ENCODE assay signal across 14 mouse cellular contexts in genomic region chr6:136611351-136612215, GRCm38 (mm10). TPM values are rescaled to one million over a fixed set of nuclear protein-coding genes. Genes with fewer than 3 reads are reported as not detected.
DNase-seq lines count a peak whose midpoint lies in the region; ATAC-seq and TF ChIP-seq lines count a peak whose summit lies in the region.
"Had no signal": no experiment of that assay in that cellular context is flagged by ENCODE, and none has a peak within 500 bp of the region (broad histone marks: within the 10 kb centered on the region; RNA-seq: fewer than 3 reads in every experiment).

No protein-coding gene starts in this region.

- ATAC-seq in heart, embryonic 11.5 days (replicated peaks; ENCODE audit: insufficient number of reproducible peaks, low FRiP score, low TSS enrichment) = 0 out of 2 replicates have a peak, but pooled peaks have one; percentile 23
- ATAC-seq in liver, postnatal 0 days = peak; percentile 36; the same call in 1 of the 2 replicates
- no peak for ATAC-seq in liver, embryonic 11.5 days (replicated peaks; ENCODE audit: low FRiP score)
- no peak for ATAC-seq in granulocyte monocyte progenitor cell, adult 5-6 weeks (replicated peaks; ENCODE audit: poor library complexity, severe bottlenecking)
- ATAC-seq in midbrain, postnatal 0 days (ENCODE audit: low FRiP score) = no peak

- 94% methylated on average over 17 of the region's 17 CpGs for WGBS in heart, embryonic 11.5 days (ENCODE audit: insufficient replicate concordance)
- 96% methylated on average over 17 of the region's 17 CpGs for WGBS in heart, embryonic 10.5 days
- WGBS in liver, postnatal 0 days (ENCODE audit: insufficient replicate concordance) = 95% methylated on average over 17 of the region's 17 CpGs
- WGBS in liver, embryonic 11.5 days = 96% methylated on average over 17 of the region's 17 CpGs
- WGBS in midbrain, postnatal 0 days = 97% methylated on average over 17 of the region's 17 CpGs

- no peak overlapping the region for H3K27ac ChIP-seq in heart, embryonic 11.5 days (ENCODE audit: low read depth, low read length)
- H3K27ac ChIP-seq in heart, embryonic 10.5 days = no peak overlapping the region
- H3K27ac ChIP-seq in liver, postnatal 0 days (ENCODE audit: low read depth) = no peak overlapping the region
- H3K27ac ChIP-seq in liver, embryonic 11.5 days (ENCODE audit: low read depth, low read length) = no peak overlapping the region
- no peak overlapping the region for H3K27ac ChIP-seq in midbrain, postnatal 0 days (ENCODE audit: low read depth, low read length)
- H3K27ac ChIP-seq: embryonic facial prominence, embryonic 15.5 days; heart, embryonic 13.5 days; limb, embryonic 15.5 days had no signal

- no peak overlapping the region for H3K4me3 ChIP-seq in heart, embryonic 11.5 days (ENCODE audit: low read depth, low read length)
- H3K4me3 ChIP-seq in heart, embryonic 10.5 days = no peak overlapping the region
- H3K4me3 ChIP-seq in liver, postnatal 0 days (ENCODE audit: low read depth, low read length) = no peak overlapping the region
- H3K4me3 ChIP-seq in liver, embryonic 11.5 days (ENCODE audit: low read depth, low read length) = no peak overlapping the region
- H3K4me3 ChIP-seq in midbrain, postnatal 0 days (ENCODE audit: low read depth, low read length) = no peak overlapping the region
- H3K4me3 ChIP-seq: embryonic facial prominence, embryonic 15.5 days; heart, embryonic 13.5 days; limb, embryonic 15.5 days had no signal

- TF ChIP-seq EP300 in liver, postnatal 0 days (IDR thresholded peaks at IDR 0.05; ENCODE audit: low read depth) = no peak

- no peak for TF ChIP-seq CTCF in liver, postnatal 0 days (IDR thresholded peaks at IDR 0.05; ENCODE audit: low read depth)
- no peak for TF ChIP-seq CTCF in midbrain, postnatal 0 days (IDR thresholded peaks at IDR 0.05)

- H3K4me2 ChIP-seq in heart, embryonic 11.5 days = no peak overlapping the region
- H3K4me2 ChIP-seq in liver, postnatal 0 days (ENCODE audit: low read depth, low read length) = no peak overlapping the region
- no peak overlapping the region for H3K4me2 ChIP-seq in liver, embryonic 11.5 days
- H3K4me2 ChIP-seq in midbrain, postnatal 0 days (ENCODE audit: low read depth, low read length, poor library complexity, severe bottlenecking) = no peak overlapping the region
- H3K4me2 ChIP-seq: embryonic facial prominence, embryonic 15.5 days; heart, embryonic 13.5 days; limb, embryonic 15.5 days had no signal

- no peak overlapping the region for H3K9ac ChIP-seq in heart, embryonic 11.5 days (ENCODE audit: low read depth, low read length)
- H3K9ac ChIP-seq in liver, postnatal 0 days (replicated peaks) = no peak overlapping the region
- no peak overlapping the region for H3K9ac ChIP-seq in liver, embryonic 11.5 days (ENCODE audit: low read depth, low read length)
- H3K9ac ChIP-seq in midbrain, postnatal 0 days (replicated peaks; ENCODE audit: low read length, poor library complexity, severe bottlenecking) = no peak overlapping the region
- H3K9ac ChIP-seq: embryonic facial prominence, embryonic 15.5 days; heart, embryonic 13.5 days; limb, embryonic 15.5 days had no signal

- peaks cover 26% of the 10 kb centered on the region for H3K36me3 ChIP-seq in heart, embryonic 11.5 days (ENCODE audit: control insufficient read depth, insufficient read depth, low read length)
- H3K36me3 ChIP-seq in heart, embryonic 10.5 days = peaks cover 49% of the 10 kb centered on the region
- peaks cover 37% of the 10 kb centered on the region for H3K36me3 ChIP-seq in liver, postnatal 0 days (replicated peaks; ENCODE audit: insufficient read depth, low read length)
- peaks cover 19% of the 10 kb centered on the region for H3K36me3 ChIP-seq in liver, embryonic 11.5 days (ENCODE audit: control insufficient read depth, insufficient read depth, low read length)
- H3K36me3 ChIP-seq in midbrain, postnatal 0 days (ENCODE audit: insufficient read depth, low read length) = peaks cover 17% of the 10 kb centered on the region

- no peaks in the 10 kb centered on the region; the same call in none of the 2 replicates for H3K9me3 ChIP-seq in heart, embryonic 11.5 days (replicated peaks; ENCODE audit: control insufficient read depth, low read length)
- no peaks in the 10 kb centered on the region for H3K9me3 ChIP-seq in heart, embryonic 10.5 days
- no peaks in the 10 kb centered on the region for H3K9me3 ChIP-seq in liver, postnatal 0 days (ENCODE audit: low read length)
- no peaks in the 10 kb centered on the region for H3K9me3 ChIP-seq in liver, embryonic 11.5 days (ENCODE audit: control insufficient read depth, low read length)
- H3K9me3 ChIP-seq in midbrain, postnatal 0 days (ENCODE audit: low read length) = no peaks in the 10 kb centered on the region
- H3K9me3 ChIP-seq: embryonic facial prominence, embryonic 15.5 days; limb, embryonic 15.5 days had no signal

- no peaks in the 10 kb centered on the region for H3K27me3 ChIP-seq in heart, embryonic 11.5 days (ENCODE audit: control insufficient read depth, insufficient read depth, low read length)
- no peaks in the 10 kb centered on the region for H3K27me3 ChIP-seq in heart, embryonic 10.5 days (ENCODE audit: insufficient read depth, poor library complexity, severe bottlenecking)
- H3K27me3 ChIP-seq in liver, postnatal 0 days (ENCODE audit: insufficient read depth, low read length) = no peaks in the 10 kb centered on the region
- H3K27me3 ChIP-seq in liver, embryonic 11.5 days (replicated peaks; ENCODE audit: control insufficient read depth, insufficient read depth, low read length) = no peaks in the 10 kb centered on the region
- H3K27me3 ChIP-seq in midbrain, postnatal 0 days (ENCODE audit: insufficient read depth, low read length) = no peaks in the 10 kb centered on the region
- H3K27me3 ChIP-seq: embryonic facial prominence, embryonic 15.5 days; heart, embryonic 13.5 days; limb, embryonic 15.5 days had no signal

- no peaks in the 10 kb centered on the region for H3K4me1 ChIP-seq in heart, embryonic 11.5 days (ENCODE audit: control insufficient read depth, insufficient read depth, low read length)
- no peaks in the 10 kb centered on the region for H3K4me1 ChIP-seq in heart, embryonic 10.5 days
- no peaks in the 10 kb centered on the region for H3K4me1 ChIP-seq in liver, postnatal 0 days (ENCODE audit: insufficient read depth)
- no peaks in the 10 kb centered on the region for H3K4me1 ChIP-seq in liver, embryonic 11.5 days (replicated peaks; ENCODE audit: control insufficient read depth, insufficient read depth, low read length)
- no peaks in the 10 kb centered on the region for H3K4me1 ChIP-seq in midbrain, postnatal 0 days (ENCODE audit: insufficient read depth, low read length)
- H3K4me1 ChIP-seq: embryonic facial prominence, embryonic 15.5 days; heart, embryonic 13.5 days; limb, embryonic 15.5 days had no signal

- DNase-seq in heart, embryonic 10.5 days (ENCODE audit: low spot score) = no peak
- no peak for DNase-seq in liver, postnatal 0 days
- DNase-seq in liver, embryonic 11.5 days (ENCODE audit: low spot score) = no peak
- peak; percentile 78 for DNase-seq in adrenal gland, postnatal 14 days
- peak; percentile 53 to 66 for DNase-seq in cerebellum, postnatal 36 days
- DNase-seq in midbrain, postnatal 0 days (ENCODE audit: low spot score) = no peak
- DNase-seq: kidney, adult 11 months; lung, postnatal 14 days; midbrain, embryonic 14.5 days had no signal

RNA-seq across cellular contexts. Expression of gene Plbd1, which starts 50.1 kb away (rescaled TPM):
- 5.3 and 5.4 TPM in 2 replicates for polyA plus RNA-seq in heart, embryonic 11.5 days (2014; fragmentation: Nextera tagmentation; extraction: Ambion mirVana)
- 3.1 and 6.0 TPM in 2 replicates for polyA plus RNA-seq in heart, embryonic 10.5 days (2016; fragmentation: Nextera tagmentation; extraction: Ambion mirVana)
- polyA plus RNA-seq in liver, postnatal 0 days (2015; fragmentation: Nextera tagmentation; extraction: Ambion mirVana) = 30.7 and 31.3 TPM in 2 replicates
- 0.86 and 1.2 TPM in 2 replicates for polyA plus RNA-seq in liver, embryonic 11.5 days (2014; fragmentation: Nextera tagmentation; extraction: Ambion mirVana)
- 101 and 110 TPM in 2 replicates for total RNA-seq in adrenal gland, postnatal 14 days (2021)
- total RNA-seq in granulocyte monocyte progenitor cell, adult 5-6 weeks (2014; fragmentation: Nextera tagmentation) = 0.79 and 3.6 TPM in 2 replicates
- 5.1 and 7.7 TPM in 2 replicates for total RNA-seq in granulocyte monocyte progenitor cell, adult 5-6 weeks (2017)
- 0.47 TPM in 1 of 2 replicates, not detected in the other for total RNA-seq in midbrain, postnatal 0 days (2014; rRNA removed)
- 0.22 and 0.27 TPM in 2 replicates for polyA plus RNA-seq in midbrain, postnatal 0 days (2015; fragmentation: Nextera tagmentation; extraction: Ambion mirVana)

Comparison
In these comparisons a context has a peak if more than half of its experiments do, and no peak if none do; other contexts are left out.
1. ATAC-seq: peak in heart, embryonic 11.5 days (single experiment) and liver, postnatal 0 days (single experiment); none in liver, embryonic 11.5 days (single experiment), granulocyte monocyte progenitor cell, adult 5-6 weeks (single experiment) and midbrain, postnatal 0 days (single experiment).
2. DNase-seq: peak in adrenal gland, postnatal 14 days (single experiment) and cerebellum, postnatal 36 days (2 of 2); none in heart, embryonic 10.5 days (single experiment), liver, postnatal 0 days (single experiment), liver, embryonic 11.5 days (single experiment) and midbrain, postnatal 0 days (single experiment).